Mouse (Mus musculus): ENCODE data around the gene Mtus2.
A peak's percentile ranks its signal among the peaks of the same experiment; 100 is the strongest.

Gene Mtus2

DNA sequence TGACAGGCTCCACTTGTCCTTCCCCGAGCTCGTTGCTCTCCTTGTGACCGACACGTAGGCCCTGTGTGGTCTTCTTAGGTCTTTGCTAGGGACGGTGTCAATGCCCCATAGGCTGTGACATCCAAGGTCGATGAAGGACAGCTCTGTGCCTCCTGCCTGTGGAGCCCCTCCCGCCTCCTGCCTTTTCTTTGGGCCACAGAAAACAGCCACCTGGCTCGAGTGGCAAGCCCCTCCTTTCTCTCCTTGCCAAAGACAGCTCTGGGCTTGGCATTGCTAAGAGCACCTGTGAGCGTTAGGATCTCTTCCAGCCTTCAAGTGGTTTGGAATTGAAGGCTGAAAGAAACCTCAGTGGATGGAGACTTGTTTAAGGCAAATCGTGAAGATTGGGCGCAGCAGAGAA is 91.1 kb downstream of the Mtus2 start:
- no peak for DNase-seq (ENCODE audit: low read depth)

DNA sequence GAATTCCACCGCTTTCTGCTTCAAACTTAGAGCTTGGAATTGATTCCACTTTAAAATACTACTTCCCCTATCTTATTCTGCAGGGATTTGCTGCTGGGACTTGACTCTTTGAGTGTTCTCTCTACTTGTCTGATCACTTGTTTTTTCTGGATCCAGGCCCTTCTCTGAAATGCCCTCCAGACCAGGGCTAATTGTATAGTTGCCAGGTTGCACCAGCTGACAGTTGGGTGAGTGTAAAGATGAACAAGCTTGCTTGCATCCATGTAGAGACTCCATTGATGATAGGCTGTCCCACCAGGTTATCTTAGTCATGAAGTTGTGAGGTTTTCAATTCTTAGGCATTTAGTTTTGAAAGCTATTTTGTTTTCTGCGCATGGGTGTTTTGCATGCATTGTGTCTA is 92.2 kb downstream of the Mtus2 start:
- no peak for DNase-seq (ENCODE audit: low read depth)

DNA sequence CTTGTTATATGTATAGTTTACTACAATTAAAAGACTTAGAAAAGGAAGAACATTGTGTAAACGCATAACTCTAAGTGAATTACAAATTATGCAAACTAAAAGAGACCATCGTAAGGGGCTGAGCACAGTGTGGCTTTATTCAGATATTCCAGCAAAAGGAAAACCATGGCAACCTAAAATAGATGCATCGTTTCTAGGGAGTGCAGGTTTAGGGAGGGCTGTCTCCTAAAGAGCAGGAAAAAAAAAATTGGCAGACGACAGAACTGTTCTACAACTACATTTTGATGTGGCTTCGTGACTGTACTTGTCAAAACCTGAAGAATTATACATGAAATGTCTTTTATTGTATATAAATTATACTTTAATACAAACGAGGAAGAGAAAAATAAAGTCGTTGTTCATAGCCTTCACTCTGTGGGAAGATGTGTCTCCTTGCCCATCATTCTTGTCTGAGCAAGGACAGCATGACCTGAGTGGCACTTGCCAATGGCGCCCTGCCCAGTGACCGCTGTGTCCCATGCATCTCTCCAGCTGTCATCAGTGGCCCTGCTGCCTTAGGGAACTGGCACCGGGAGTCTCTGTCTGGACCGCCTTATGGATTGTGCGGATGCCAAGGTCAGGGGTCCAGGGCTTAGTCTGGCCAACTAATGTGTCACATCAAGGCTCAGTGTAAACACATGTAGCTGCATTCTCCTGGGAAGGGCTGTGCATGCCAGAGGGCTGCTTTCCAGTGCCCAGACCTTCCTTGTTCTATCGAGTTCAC is 95.9 kb downstream of the Mtus2 start:
- no peak for DNase-seq (ENCODE audit: low read depth)

DNA sequence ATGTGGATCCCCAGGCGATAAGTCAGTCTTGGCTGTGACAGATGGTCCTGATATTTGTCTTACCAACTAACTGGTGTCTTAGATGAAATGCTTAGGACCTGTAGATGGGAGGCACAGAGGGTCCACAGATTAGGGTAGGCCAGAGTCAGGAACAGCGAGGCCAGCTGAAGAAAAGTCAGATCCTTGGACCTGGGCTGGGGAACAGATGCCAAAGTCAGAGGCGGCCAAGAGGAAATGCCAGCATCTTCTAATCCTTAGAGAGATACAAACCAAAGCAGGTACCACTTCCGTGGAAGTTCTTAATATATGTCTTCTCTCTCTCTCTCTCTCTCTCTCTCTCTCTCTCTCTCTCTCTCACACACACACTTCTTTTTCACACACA is 96.5 kb downstream of the Mtus2 start:
- DNase-seq (ENCODE audit: low read depth), result no peak

DNA sequence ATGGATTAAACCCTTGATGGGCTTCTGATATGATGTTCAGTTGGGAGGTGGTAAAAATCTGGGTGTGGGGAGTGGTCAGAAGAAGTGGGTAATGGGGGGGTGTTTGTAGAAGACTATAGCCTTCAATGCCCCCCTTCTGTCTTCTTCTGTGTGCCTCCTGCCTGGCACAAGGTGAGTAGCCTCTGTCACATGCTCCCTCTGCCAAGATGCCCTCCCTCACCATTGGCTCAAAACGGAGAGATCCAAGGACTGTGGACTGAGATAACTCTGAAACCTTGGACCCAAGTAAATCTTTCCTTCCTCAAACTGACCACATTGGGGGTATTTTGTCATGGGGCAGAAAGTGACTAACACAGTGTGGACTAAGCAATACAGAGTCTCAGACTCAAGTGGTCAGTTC is 99.7 kb downstream of the Mtus2 start:
- DNase-seq (ENCODE audit: low read depth), result no peak

DNA sequence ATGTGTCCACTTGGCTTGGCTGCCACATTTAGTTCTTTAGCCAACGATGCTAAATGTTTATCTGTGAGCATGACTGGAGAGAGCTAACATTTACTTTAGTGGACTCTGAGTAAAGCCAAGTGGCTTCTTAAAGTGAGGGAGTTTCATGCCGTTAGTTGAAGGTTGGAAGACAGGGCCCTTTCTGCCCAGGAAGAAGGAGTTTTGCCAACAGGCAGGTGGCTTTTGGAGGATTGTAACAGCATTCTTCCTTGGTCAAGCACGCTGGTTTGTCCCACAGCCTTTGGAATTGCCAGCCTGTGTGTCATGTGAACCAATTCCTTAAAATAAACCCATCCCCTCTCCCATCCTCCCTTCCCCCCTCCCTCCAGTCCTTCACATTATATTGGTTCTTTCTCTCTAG is 100.3 kb downstream of the Mtus2 start:
- no peak for DNase-seq (ENCODE audit: low read depth)

DNA sequence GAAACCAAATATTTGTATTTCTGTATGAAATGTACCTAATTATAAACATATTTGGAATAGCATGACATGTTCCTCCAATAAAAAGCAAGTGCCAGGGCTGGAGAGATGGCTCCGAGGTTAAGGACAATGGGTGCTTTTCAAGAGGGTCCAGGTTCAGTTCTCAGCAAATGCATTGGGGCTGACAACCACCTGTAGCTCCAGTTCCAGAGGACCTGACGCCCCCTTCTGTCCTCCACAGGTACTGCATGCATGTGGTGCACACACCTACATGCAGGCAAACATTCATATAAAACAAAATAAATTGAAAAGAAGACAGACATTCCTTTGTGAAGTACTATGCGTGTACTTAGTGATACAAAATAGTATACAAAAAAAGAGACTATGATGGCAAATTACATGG is 102.2 kb downstream of the Mtus2 start:
- DNase-seq (ENCODE audit: low read depth), result no peak

DNA sequence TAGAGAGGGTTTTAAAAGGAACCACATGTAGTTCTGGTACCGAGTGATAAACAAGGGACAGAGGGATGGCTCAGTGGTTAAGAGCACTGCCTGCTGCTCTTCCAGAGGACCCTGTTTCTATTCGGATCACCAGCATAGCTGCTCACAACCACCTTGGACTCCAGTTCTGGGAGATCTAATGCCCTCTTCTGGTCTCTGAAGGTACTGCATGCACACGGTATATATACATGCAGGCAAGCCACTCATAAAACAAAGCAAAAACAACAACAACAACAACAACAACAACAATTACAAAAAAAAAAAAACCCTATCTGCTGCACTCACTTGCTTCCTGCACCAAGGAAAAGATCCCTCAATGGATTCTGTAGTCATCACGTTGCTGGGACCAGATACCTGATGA is 104.7 kb downstream of the Mtus2 start:
- DNase-seq (ENCODE audit: low read depth), result no peak

DNA sequence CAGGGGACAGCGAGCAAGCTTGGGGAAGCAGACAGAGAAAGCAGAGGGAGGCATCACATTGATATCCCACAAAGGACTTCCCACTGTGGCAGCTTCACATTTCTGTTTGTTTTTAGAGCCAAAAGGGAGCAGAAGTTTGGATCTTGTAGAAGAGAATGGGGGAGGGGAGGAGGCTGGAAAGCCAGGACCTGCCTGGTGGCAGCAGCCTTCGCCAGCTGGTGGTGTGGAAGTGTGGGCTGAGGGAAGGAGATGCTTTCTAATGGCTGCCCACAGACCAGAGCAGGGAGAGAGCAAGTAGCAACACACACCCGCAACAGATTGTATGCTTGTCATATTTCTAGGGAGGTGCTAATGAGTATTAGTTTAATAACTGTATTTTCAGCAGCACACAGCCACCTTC is 106.6 kb downstream of the Mtus2 start:
- no peak for DNase-seq (ENCODE audit: low read depth)

DNA sequence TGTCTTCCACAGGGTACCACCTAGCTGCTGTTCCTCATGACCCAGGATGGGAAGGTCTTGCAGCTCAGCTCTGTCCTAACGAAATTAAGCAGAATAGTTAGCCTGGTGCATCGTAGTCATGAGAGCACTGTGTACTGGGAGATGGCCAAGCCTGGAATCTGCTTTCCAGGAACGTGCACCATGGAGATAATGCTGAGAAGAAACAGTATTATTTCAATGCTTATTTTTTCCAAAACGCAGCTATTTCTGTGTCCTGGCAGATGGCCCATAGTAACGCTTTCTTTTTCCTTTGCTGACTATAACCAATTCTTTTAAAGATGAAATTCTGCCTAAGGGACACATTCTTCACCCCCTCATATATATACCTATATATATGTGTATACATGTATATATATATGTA is 108.1 kb downstream of the Mtus2 start:
- no peak for DNase-seq (ENCODE audit: low read depth)

DNA sequence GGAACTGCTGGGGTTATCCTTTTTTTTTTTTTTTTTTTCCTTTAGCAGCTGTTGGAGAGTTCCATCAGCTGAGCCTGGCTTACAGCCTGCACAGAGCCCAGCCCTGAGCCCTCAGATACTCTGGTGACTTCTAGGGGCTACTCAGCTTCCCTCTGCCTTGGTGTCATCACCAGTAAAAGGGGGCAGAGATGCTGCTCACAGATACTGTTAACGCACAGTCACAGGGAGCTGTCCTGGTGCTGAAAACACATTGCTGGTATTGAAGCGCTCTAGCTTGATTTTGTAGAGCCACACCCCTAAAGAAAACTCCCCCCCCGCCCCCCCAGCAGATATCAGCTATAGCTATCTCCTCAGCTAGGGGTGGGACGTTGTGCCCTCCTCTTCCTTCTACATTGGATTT is 112.8 kb downstream of the Mtus2 start:
- peak; percentile 32 for DNase-seq (ENCODE audit: low read depth)

DNA sequence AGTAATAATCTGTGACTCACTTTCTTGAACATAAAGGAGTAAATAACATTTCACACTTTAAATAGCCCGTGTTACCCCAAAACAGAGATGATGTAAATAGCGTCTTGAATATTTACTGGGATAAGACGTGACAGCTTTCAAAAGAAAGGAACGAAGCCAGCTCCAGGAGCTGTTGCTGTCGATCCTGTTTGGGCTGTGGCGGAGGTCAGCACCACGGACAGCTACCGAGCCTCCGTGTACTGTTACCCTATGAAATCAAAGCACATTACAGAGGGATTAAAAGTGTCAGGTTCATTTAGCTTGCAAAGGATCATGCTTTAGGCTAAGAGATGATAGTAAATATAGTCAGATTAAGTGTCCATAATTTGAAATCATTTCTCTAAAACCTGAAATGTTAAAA is 114.7 kb downstream of the Mtus2 start:
- DNase-seq (ENCODE audit: low read depth), result peak; percentile 19

DNA sequence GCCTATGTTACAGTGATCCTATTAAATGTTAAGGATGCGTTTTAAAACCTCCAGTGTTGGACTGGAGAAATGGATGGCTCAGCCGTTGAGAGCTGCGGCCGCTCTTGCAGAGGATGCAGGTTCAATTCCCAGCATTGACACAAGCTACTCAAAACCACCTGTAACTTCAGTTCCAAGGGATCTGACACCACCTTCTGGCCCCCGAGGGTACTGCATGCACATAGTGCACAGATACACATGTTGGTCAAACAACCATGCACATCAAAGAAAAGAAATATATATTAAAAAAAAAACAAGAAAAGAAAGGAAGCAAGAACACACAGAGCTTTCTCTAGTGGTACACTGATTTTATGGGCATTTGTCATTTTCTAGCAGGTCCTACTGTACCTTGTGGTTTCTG is 116.3 kb downstream of the Mtus2 start:
- DNase-seq (ENCODE audit: low read depth), result no peak

DNA sequence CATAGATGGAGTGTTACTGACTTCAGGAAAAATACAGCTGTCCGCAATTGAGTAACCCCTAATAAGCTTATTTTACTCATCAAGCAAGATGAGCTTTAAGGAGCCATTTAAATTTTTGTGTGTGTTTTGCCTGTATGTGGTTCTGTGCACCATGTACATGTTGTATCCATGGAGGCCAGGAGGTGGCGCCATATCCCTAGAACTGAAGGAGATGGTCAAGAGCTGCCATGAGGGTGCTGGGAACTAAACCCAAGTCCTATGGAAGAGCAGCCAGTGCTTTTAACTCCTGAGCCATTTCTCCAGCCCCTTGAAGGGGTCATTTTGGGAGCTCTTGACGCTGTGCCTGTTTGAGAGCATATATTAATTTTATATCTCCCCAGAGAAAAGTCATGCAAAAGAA is 122.6 kb downstream of the Mtus2 start:
- no peak for DNase-seq (ENCODE audit: low read depth)

DNA sequence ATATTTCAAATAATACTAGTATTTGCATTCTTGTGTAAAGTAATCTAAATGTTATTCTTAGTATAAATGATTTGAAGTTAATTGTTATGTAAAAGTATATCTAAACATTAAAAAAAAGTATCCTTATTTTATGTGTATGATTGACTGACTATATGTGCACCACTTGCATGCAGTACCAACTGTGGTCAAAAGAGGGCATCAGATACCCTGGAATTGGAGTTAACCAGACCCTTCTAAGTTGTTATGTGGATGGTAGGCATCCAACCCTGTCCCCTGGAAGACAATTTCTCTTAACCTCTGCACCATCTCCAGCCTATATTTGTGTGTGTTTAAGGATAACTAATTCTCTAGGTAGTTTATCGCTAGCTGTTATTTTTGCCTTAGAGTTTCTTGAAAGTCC is 126.4 kb downstream of the Mtus2 start:
- DNase-seq (ENCODE audit: low read depth), result no peak

DNA sequence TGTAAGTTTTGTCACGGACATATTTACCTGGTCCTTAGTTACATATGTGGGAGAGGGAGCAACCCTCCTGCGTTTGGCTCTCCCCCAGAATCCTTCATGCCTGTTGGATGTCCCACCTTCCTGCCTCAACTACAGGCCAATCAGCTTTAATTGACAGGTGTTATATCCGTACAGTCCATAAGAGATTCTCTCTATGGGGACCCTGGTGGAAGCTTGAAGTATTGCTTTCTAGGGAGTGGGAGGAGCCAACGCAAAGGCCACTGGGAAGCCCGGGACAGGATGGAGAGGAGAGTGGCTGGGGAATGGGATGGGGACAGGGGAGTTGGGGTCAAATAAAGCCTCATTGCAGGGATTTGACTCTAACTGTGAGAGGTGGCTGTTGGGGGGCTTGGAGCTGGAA is 127.6 kb downstream of the Mtus2 start:
- no peak for DNase-seq (ENCODE audit: low read depth)

DNA sequence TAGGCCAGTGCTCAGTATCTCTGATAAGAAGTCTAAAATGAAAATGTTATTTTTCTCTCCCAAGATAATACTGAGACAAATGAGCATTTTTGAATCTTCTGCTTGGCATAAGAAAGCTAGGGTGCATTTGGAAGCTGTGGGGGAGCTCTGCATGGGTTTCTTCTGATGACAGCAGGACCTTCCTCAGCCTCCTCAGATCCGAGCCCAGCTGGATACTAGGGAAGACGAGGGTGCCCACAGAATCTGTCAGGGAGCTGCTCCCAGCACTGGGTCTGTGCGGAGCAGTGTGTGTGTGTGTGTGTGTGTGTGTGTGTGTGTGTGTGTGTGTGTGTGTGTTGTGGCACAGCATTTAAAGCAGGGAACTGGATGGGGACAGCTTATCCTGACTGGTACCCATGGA is 130.7 kb downstream of the Mtus2 start:
- DNase-seq (ENCODE audit: low read depth), result no peak

DNA sequence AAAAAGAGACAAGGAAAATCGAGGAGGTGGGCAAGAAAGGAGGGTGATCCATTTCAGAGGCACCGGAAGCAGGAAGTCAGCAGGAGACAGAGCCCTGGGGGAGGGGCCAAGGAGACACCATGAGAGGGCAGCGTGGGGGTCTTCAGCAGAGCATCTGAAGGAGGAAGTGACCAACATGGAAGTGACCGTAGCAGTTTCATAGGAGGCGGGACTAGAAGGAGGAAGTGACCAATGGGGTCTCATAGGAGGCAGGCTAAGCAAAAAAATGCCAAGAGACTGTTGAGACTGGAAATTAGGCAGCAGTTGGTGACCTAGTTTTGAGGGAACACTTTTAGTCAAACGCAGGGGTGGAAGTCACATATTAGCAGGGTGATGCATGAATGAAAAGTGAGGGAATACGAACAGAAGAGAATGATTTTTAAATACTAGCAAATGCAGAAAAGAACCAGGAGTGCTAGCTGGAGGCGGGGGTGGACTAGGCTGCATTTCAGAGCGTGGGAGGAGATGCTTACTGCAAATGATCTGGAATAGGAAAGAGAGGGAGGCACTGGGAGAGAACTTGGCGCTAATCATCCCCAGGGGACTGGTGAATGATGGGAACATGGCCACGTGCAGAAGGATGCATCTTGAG is 133.2 kb downstream of the Mtus2 start:
- no peak for DNase-seq (ENCODE audit: low read depth)

DNA sequence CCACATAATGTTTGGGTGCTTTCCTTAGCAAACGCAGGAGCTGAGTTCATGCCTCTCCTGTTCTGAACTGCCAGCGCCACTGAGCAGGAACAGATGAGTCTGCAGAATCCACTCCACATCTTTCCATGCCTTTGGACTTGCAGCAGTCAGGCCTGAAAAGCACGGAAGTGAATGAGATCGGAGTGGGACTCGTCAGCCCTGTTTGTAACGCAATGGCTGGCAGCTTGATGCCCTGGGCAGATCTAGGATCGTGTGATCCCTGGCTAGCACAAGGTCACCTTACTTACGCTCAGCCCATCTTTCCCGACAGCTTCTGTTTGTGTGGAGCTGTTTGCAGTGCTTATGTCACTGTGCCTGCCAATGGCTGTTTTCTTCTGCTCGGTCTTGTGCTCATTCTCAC is 137.5 kb downstream of the Mtus2 start:
- DNase-seq (ENCODE audit: low read depth), result no peak

DNA sequence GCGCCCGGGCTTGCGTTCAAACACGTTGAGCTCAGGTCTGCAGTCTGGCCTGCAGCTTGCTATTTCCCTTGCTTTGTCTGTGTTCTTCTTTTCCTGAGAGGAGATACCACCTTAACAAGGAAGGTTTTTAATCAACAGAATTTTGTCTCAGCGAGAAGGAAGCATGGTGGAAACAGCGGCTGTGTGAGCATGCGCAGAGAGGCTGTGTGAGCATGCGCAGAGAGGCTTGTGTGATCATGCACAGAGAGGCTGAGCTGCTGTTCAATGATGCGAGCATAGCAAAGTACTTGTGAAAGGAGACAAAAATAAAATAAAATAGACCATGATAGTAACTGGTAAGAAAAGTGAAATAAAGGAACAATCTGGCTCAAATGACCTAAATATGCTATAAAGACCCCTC is 142.2 kb downstream of the Mtus2 start:
- no peak for DNase-seq (ENCODE audit: low read depth)

DNA sequence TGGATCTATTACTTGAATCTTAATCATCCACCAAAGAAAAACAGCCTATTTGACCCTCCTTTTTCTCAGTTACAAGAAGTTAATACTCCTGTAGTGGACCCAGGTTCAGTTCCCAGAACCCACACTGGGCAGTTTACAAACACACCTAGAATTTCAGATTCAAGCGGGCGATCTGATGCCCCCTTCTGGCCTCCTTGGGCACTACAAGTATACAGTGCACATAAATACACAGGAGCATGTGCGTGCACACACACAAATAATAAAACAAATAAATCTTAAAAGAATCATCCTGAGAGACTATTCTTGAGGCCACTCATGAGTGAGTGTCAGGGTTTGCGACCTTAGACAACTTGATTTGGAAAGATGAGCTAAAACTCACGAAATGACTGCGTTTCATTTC is 150.2 kb downstream of the Mtus2 start:
- no peak for DNase-seq (ENCODE audit: low read depth)

DNA sequence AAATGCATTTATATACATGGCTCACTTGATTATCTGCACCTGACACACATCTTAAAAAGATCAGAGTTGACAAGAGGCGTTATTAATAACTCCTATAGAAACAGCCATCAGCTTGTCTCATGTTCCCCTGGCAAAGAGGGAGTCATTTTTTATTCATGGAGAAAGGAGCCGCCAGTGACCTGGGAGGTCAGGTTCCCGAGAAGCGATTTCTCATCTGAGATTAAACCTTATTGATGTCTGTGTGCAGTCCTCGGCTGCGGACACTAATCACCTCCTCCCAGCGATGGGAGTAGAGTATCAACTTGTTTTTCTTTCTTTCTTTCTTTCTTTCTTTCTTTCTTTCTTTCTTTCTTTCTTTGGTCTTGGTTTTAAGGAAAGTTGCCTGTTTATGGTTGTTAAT is 150.8 kb downstream of the Mtus2 start:
- no peak for DNase-seq (ENCODE audit: low read depth)

DNA sequence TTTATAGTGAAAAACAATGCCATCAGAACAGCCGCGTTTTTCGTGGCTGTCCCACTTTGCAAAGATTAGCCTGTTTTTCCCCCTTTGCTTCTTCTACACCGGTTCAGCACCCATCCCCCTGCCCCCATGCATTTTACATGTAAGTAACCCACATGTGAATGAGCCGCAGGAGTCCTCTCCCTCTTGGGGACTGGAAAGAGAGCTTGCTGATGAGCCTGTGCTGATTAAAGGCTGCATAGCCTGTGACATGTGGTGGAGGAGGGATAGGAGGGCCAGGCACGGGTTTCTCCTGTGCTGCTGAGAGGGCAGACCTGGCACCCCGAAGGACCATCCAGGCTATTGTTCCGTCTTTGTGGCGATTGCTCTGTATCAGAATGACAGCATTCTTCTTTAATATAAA is 151.2 kb downstream of the Mtus2 start:
- DNase-seq (ENCODE audit: low read depth), result no peak

DNA sequence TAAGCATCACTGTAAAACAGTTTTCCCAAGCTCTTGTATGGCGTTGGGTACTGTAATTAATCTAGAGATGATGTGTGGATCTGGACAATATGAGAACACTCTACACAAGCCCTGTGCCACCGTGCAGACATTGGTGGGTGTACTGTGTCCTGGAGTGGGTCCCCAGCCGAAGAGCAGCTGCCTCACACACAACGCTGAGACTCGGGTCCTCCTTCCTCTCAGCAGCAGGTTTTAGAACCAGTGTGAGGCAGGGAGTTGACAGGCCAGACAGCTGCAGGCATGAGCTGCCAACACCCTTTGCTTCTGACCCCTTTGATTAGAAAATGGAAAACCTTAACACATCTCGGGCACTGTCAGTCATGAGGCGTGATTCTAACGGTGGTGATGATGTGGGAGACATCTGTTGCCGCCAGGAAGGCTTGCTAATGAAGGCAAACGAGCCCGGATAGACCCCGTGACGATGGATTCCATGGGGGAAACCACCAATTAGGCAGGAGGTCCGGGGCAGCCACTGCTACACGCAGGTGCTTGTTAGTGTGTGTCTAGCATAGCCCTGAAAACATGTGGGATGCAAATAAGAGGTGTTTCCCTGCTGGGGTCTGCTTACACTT is 158.2 kb downstream of the Mtus2 start:
- no peak for DNase-seq (ENCODE audit: low read depth)
